Mouse (Mus musculus) layer of hippocampus, adult 9-11 months (tissue): ENCODE results near the gene Itm2b.

Experiments
- DNase-seq: peaks from one replicate; pipeline ENCODE4 v3.0.0; 2022

Gene Itm2b

GRCm38 (mm10) chr14:73384913-73385719, at the start of gene Itm2b:
Gene Itm2b (minus strand): TSS chr14:73385289.
- peak; percentile 78 for DNase-seq

GRCm38 (mm10) chr14:73433487-73433886, 48.4 kb upstream of the Itm2b start:
- DNase-seq = no peak

GRCm38 (mm10) chr14:73430571-73430970, 45.5 kb upstream of the Itm2b start:
- DNase-seq = no peak

GRCm38 (mm10) chr14:73425571-73426041, 40.5 kb upstream of the Itm2b start:
- DNase-seq = no peak

- no peak for DNase-seq
Measured at GRCm38 (mm10) chr14:73424961-73425360, 39.9 kb upstream of the Itm2b start.

GRCm38 (mm10) chr14:73423542-73423941, 38.5 kb upstream of the Itm2b start:
- no peak for DNase-seq

GRCm38 (mm10) chr14:73422621-73423020, 37.5 kb upstream of the Itm2b start:
- DNase-seq = no peak

- DNase-seq = no peak
Measured at GRCm38 (mm10) chr14:73421580-73421979, 36.5 kb upstream of the Itm2b start.

- DNase-seq = no peak
Measured at GRCm38 (mm10) chr14:73420138-73420745, 35.2 kb upstream of the Itm2b start.

- no peak for DNase-seq
Measured at GRCm38 (mm10) chr14:73416511-73416910, 31.4 kb upstream of the Itm2b start.

- no peak for DNase-seq
Measured at GRCm38 (mm10) chr14:73415376-73416035, 30.4 kb upstream of the Itm2b start.

- no peak for DNase-seq
Measured at GRCm38 (mm10) chr14:73411729-73412128, 26.6 kb upstream of the Itm2b start.

GRCm38 (mm10) chr14:73410083-73410482, 25.0 kb upstream of the Itm2b start:
- DNase-seq = no peak

- DNase-seq = no peak
Measured at GRCm38 (mm10) chr14:73408223-73408845, 23.2 kb upstream of the Itm2b start.

GRCm38 (mm10) chr14:73404016-73404415, 18.9 kb upstream of the Itm2b start:
- no peak for DNase-seq

- DNase-seq = no peak
Measured at GRCm38 (mm10) chr14:73403351-73403750, 18.3 kb upstream of the Itm2b start.

GRCm38 (mm10) chr14:73402296-73403035, 17.4 kb upstream of the Itm2b start:
- no peak for DNase-seq

GRCm38 (mm10) chr14:73401408-73401807, 16.3 kb upstream of the Itm2b start:
- DNase-seq = no peak

GRCm38 (mm10) chr14:73399866-73400618, 15.0 kb upstream of the Itm2b start:
- no peak for DNase-seq

GRCm38 (mm10) chr14:73398367-73398996, 13.4 kb upstream of the Itm2b start:
- DNase-seq = no peak

- no peak for DNase-seq
Measured at GRCm38 (mm10) chr14:73395750-73396149, 10.7 kb upstream of the Itm2b start.
